Mouse (Mus musculus) heart, embryonic 16.5 days (tissue): ENCODE data around the gene Arih2. TPM values are rescaled to one million over a fixed set of nuclear protein-coding genes. Genes with fewer than 3 reads are reported as not detected.
A peak's percentile ranks its signal among the peaks of the same experiment; 100 is the strongest.

ENCODE experiments used
- ATAC-seq: fragments of 200-750 bp; cut with Nextera tagmentation; replicated peaks from 2 replicates; pipeline ENCODE4 v1.8.0; 2017; ENCODE audit warnings: moderate number of reproducible peaks; ENCODE audit not compliant: insufficient read depth, low FRiP score; ENCODE audit errors: extremely low read depth
- H3K27ac ChIP-seq: fragments of 300-500 bp; sonication (generic); 2 replicates; pipeline ENCODE4 v1.5.1; 2014; ENCODE audit warnings: mild to moderate bottlenecking, low read length, control low read depth, moderate library complexity
- H3K27me3 ChIP-seq: fragments of 300-500 bp; sonication (generic); 2 replicates; pipeline ENCODE4 v1.6.1; 2014; ENCODE audit warnings: low read length, mixed read lengths; ENCODE audit not compliant: control insufficient read depth, insufficient read depth
- H3K36me3 ChIP-seq: fragments of 300-500 bp; sonication (generic); 2 replicates; pipeline ENCODE4 v1.6.1; 2014; ENCODE audit not compliant: control insufficient read depth, insufficient read depth
- H3K4me1 ChIP-seq: fragments of 300-500 bp; sonication (generic); 2 replicates; pipeline ENCODE4 v1.6.1; 2014; ENCODE audit warnings: low read length, mixed read lengths; ENCODE audit not compliant: control insufficient read depth, insufficient read depth
- H3K4me2 ChIP-seq: fragments of 300-500 bp; sonication (generic); 2 replicates; pipeline ENCODE4 v1.6.1; 2014; ENCODE audit warnings: low read depth, mild to moderate bottlenecking, control low read depth, low read length
- H3K4me3 ChIP-seq: fragments of 300-500 bp; sonication (generic); 2 replicates; pipeline ENCODE4 v1.5.1; 2014; ENCODE audit warnings: mild to moderate bottlenecking, control low read depth, low read length
- H3K9ac ChIP-seq: fragments of 300-500 bp; sonication (generic); 2 replicates; pipeline ENCODE4 v1.6.1; 2014; ENCODE audit warnings: low read length, control low read depth
- H3K9me3 ChIP-seq: fragments of 300-500 bp; sonication (generic); replicated peaks from 2 replicates; pipeline ENCODE4 v1.6.1; 2016; ENCODE audit warnings: low read length; ENCODE audit not compliant: control insufficient read depth
- WGBS: fragments of 180-500 bp; shearing (Covaris S2); extraction: QIAGEN DNeasy Blood & Tissue Kit; methylation state at CpG from one replicate; pipeline ENCODE4 v1.1.7; 2014; 5-methylcytosine and 5-hydroxymethylcytosine counted together
- polyA plus RNA-seq: library from polyadenylated mRNA; unstranded; fragments of >200 nt; fragmentation: Nextera tagmentation; extraction: Ambion mirVana; gene quantifications from 2 replicates; pipeline ENCODE4 v1.2.1, GENCODE M21; 2015

The Arih2 gene
- polyA plus RNA-seq, 1 experiment from 2014 or later: 45.6 TPM

DNA sequence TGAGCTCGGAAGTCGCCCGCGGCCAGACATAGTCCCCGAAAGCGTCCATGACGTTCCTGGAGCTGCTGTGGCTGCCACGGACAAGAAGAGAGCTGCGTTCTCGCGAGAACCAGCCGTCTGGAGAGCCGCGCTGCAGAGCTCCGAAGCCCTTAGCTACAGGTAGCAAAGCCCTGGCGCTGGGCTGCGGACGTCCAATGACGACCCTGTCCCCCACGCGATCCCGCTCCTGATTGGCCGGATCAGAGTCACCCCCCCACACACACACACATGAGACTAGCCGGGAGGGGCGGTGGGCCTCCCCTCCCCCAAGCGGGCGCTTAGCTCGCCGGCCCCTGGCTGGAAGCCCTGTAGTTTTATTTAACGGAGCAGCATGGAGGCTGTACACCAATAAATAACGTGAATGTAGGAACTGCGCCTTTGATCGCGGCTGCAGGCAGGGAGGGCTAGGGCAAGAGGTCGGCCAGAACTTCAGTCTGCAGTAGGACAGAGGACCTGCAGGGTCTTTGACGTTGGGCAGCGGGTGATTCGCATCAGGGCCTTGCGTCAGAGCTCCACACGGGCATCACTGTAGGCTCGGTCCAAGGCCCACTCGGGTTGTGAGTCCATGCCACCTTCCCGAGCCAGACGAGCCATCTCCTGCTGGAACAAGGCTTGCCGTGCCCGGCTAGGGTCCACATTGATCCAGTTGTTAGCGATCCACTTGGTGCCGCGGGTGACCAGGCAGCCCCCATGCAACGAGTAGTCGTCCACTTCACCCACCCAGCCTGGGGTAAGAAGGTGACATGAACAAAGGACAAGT lies 70.4 kb downstream of the Arih2 start, which contains the start of gene Wdr6:
Wdr6 (minus strand) TSS at position 195 of the 799 bp plus-strand sequence.
- Histone ChIP-seq H3K4me3 (peak within 1 kb of the TSS; percentile 89), H3K4me2 (peak within 1 kb of the TSS; percentile 79), H3K27me3 (no peaks in the 10 kb centered on the region), H3K4me1 (peaks cover 35% of the 10 kb centered on the region), H3K36me3 (peaks cover 9% of the 10 kb centered on the region; the same call in 1 of the 2 replicates), H3K27ac (peak within 1 kb of the TSS; percentile 90), H3K9ac (peak within 1 kb of the TSS; percentile 90), H3K9me3 (no peaks in the 10 kb centered on the region)
- ATAC-seq: peak; percentile 98
- WGBS: 5% methylated on average over 51 of the region's 51 CpGs

DNA sequence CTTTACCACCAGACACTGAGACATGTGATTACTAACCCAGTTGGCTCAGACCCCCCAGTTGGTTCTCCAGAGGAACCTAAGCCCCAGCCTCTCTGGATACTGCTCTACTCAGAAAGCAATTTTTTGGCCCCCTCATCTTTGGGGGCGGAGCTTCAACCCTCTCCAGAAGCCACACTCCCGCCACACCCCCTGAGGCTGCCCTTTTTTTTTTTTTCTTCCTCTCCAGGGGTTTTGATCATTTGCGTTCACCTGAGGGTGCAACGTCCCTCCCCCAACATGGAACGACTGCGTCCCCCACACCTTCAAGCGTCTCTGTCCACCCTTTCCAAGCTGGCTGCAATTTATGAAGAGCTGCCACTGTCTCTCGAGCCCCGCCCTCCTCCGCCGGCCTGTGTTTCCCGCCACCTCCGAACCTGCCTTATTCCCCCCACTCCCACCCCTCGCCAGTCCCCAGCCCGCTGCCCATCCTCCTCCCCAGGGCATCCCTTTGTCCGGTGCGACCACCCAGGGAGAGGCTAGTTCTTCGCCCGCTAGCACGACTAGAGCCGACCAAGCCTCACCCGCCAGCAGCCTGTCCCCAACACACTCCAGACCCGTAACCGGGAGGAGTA lies 71.1 kb downstream of the Arih2 start:
- ATAC-seq: no peak

DNA sequence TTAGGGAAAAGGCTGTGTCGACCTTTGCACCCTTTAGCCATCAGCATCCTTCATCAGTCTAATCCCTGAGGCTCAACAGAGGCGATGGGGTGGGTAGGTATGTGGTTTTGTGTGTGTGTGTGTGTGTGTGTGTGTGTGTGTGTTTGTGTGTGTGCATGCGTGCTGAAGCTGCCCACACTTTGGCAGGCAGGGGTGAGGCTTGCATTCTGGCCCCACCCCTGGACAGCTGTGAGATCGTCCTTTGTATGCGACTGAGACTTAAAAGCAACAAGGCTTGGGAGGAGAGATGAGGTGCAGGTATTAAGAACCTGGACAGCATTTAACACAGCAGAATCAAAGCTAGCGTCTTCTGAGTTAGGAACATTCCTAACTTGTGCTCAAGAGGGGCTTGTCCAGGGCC lies 72.2 kb downstream of the Arih2 start:
- H3K9me3 ChIP-seq: no peaks in the 10 kb centered on the region
- H3K4me2 ChIP-seq: peak overlapping the region; percentile 79
- H3K36me3 ChIP-seq: peaks cover 23% of the 10 kb centered on the region
- H3K4me1 ChIP-seq: peaks cover 26% of the 10 kb centered on the region
- no peak for ATAC-seq
- 53% methylated on average over 6 of the region's 6 CpGs for WGBS
- no peak overlapping the region for H3K4me3 ChIP-seq
- no peak overlapping the region for H3K9ac ChIP-seq
- no peak overlapping the region for H3K27ac ChIP-seq
- H3K27me3 ChIP-seq: no peaks in the 10 kb centered on the region

More for the DNA sequence above, 71.1 kb downstream of the Arih2 start:
- Histone ChIP-seq H3K9me3 (no peaks in the 10 kb centered on the region), H3K9ac (peak overlapping the region; percentile 90), H3K27ac (peak overlapping the region; percentile 90), H3K4me3 (peak overlapping the region; percentile 89), H3K4me1 (peaks cover 28% of the 10 kb centered on the region), H3K36me3 (peaks cover 14% of the 10 kb centered on the region), H3K27me3 (no peaks in the 10 kb centered on the region), H3K4me2 (peak overlapping the region; percentile 79)
- under 1% methylated on average over 24 of the region's 24 CpGs for WGBS

DNA sequence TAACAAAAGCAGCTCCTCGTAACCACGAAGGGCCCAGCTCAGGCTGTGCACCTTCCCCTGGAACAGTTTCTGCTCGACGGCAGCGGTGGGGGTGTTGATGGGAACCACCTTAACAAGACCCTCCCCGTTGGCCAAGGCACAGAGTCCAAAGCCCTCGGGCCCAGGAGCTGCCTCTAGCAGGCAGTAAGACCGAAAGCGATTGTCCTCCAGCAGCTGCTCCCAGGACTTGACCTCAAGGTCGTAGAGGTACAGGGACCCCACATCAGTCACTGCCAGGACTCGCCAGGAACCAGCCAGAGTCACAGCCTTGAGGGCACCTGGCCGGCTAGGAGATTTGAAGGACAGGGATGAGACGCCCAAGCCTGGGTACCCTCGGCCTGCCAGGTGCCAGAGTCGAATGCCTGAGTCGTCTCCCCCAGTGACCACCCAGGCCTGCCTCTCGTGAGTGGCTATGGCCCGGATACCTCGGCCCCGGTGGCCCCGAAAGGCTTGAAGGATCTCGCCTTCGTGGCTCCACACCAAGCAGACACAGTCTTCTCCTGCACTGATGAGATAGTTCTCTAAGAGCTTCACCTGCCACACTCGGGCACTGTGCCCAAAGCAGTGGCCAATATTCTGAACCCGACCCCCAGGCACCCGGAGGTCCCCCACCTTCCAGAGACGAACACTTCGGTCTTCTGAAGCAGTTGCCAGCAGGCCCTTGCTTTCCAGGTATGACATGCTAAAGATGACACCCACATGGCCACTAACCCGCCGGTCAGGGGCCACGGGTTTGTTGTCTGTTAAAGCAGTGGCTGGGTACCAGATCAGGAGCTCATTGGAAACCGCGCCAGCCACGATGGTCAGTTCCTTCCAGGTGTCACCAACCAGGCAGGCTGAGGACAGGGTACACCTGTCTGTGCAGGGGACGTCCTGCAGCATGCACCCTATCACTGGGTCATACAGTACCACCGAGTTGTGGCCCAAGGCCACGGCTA lies 73.6 kb downstream of the Arih2 start:
- Histone ChIP-seq H3K4me2 (no peak overlapping the region), H3K36me3 (peaks cover 27% of the 10 kb centered on the region), H3K4me3 (no peak overlapping the region), H3K27me3 (no peaks in the 10 kb centered on the region), H3K9ac (0 out of 2 replicates have a peak overlapping the region, but pooled peaks have one; percentile 1), H3K9me3 (no peaks in the 10 kb centered on the region), H3K27ac (no peak overlapping the region), H3K4me1 (peaks cover 27% of the 10 kb centered on the region)
- ATAC-seq: no peak
- 83% methylated on average over 37 of the region's 37 CpGs for WGBS

DNA sequence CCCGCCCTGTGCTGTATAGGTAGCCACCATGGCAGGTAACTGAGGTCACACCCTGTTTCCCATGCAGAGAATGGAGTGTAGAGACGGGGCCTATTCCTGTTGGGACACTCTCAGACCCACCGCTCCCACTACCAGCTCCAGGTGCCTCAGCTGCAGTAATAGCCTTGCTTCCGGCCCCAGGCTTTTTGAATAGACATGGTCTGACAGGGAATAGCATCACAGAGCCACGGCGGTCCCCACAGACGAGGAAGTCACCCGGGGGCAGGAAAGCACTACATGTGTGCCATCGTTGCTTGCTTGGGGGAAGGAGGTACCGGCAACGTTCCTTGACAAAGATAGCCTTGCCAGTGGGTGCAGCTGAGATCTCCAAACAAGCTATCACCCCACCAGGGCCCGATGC lies 74.3 kb downstream of the Arih2 start:
- peaks cover 32% of the 10 kb centered on the region for H3K4me1 ChIP-seq
- peaks cover 27% of the 10 kb centered on the region for H3K36me3 ChIP-seq
- H3K27me3 ChIP-seq: no peaks in the 10 kb centered on the region
- no peak overlapping the region for H3K9ac ChIP-seq
- no peak overlapping the region for H3K27ac ChIP-seq
- no peak overlapping the region for H3K4me2 ChIP-seq
- no peak overlapping the region for H3K4me3 ChIP-seq
- 86% methylated on average over 12 of the region's 12 CpGs for WGBS
- no peak for ATAC-seq
- no peaks in the 10 kb centered on the region for H3K9me3 ChIP-seq

DNA sequence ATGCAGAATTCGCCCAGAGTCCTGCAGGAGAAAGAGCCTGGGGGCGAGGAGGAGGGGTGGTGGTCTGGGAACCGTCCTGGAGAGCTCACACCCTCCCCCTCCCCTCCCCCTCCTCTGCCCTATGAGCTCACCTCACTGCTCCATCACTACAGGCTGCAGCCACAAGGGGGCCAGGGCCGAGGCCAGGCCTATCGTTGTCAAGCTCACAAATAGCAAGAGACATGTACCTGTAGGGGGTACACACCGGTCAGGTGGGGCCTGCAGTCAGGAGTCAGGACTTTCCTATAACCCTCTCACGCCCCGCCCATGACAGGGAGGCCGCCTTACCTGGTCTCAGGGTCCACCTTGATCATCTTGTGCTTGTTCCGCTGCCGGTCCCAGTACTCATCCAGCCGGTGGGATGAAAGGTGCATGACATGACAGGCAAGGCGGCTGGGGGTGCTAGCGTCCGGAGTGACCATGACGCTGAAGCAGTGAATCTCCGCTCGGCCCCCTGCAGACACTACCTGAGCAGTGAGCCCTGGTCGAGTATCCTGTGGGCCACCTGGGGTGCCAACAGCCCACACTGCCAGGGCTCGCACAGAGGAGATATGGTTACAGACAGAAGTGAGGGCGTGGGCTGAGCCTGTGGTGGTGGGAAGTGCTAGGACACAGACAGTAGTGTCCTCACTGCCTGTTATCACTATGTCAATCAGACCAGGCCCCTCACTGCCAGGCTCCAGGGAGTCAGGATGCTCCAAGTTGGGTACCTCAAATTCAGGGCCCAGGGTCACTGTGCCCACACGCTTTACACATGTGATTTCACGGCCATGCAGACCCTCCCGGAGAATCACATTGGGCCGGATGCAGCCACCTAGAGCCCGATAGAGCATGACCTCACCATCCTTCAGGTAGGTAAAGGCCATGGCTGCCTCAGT lies 75.2 kb downstream of the Arih2 start:
- H3K36me3 ChIP-seq: peaks cover 27% of the 10 kb centered on the region
- no peaks in the 10 kb centered on the region for H3K9me3 ChIP-seq

DNA sequence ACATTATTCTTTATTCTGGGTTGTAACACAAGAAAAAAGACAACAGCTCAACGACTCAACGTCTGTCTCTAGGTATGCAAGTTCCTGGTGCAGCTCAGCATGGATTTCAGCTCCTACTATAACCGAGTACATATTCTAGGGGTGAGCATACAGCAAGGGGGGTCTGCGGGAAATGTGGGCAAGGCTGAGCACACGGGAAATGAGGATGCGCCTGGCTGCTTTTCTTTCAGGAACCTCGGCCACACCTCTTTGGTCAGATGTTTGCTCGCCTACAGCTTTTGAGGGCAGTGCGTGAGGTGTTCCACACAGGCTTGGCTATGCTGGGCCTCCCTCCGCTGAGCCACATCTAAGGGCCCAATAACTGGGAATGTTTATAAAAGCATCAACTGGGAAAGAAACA lies 76.9 kb downstream of the Arih2 start:
- ATAC-seq: no peak
- no peak overlapping the region for H3K27ac ChIP-seq
- peaks cover 27% of the 10 kb centered on the region for H3K36me3 ChIP-seq
- no peak overlapping the region for H3K4me2 ChIP-seq
- no peaks in the 10 kb centered on the region for H3K9me3 ChIP-seq
- peaks cover 34% of the 10 kb centered on the region for H3K4me1 ChIP-seq
- H3K9ac ChIP-seq: no peak overlapping the region
- H3K4me3 ChIP-seq: no peak overlapping the region
- 83% methylated on average over 10 of the region's 10 CpGs for WGBS
- H3K27me3 ChIP-seq: no peaks in the 10 kb centered on the region

More for the DNA sequence above, 75.2 kb downstream of the Arih2 start:
- H3K4me2 ChIP-seq: no peak overlapping the region
- ATAC-seq: no peak
- no peak overlapping the region for H3K27ac ChIP-seq
- no peaks in the 10 kb centered on the region for H3K27me3 ChIP-seq
- H3K4me3 ChIP-seq: no peak overlapping the region
- 49% methylated on average over 26 of the region's 26 CpGs for WGBS
- peaks cover 30% of the 10 kb centered on the region for H3K4me1 ChIP-seq
- no peak overlapping the region for H3K9ac ChIP-seq

DNA sequence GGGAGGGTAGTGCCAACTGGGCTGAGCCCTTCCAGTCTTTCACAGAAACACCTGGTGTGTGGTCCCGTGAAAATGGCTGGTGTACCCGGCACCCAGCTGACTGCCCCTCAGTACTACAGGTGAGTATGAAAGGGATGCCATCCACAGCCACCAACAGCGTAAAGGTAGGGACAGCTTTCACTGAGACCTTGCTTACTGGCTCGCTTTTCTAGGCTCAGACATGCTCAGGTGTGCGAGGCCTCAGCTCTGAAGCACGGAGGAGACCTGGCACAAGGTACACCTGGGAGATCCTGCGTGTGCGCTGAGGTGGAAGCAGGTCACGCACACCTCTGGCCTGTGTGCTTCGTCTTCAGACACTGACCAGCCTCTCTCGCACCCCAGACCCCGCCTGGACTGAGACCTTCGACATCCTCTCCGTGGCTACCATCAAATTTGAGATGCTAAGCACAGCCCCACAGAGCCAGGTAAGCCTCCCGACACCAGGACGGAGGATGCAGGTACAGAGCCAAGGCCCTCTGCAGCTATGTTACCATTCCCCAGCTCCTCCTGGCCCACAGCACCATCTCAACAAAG lies 77.7 kb downstream of the Arih2 start:
- H3K36me3 ChIP-seq: peaks cover 27% of the 10 kb centered on the region
- H3K27ac ChIP-seq: no peak overlapping the region
- no peak for ATAC-seq
- no peak overlapping the region for H3K4me3 ChIP-seq
- H3K4me1 ChIP-seq: peaks cover 28% of the 10 kb centered on the region
- no peak overlapping the region for H3K9ac ChIP-seq
- no peaks in the 10 kb centered on the region for H3K27me3 ChIP-seq
- H3K4me2 ChIP-seq: no peak overlapping the region
- H3K9me3 ChIP-seq: no peaks in the 10 kb centered on the region
- WGBS: 90% methylated on average over 16 of the region's 16 CpGs
